Mouse (Mus musculus): ENCODE results near the gene Foxp1.

DNA sequence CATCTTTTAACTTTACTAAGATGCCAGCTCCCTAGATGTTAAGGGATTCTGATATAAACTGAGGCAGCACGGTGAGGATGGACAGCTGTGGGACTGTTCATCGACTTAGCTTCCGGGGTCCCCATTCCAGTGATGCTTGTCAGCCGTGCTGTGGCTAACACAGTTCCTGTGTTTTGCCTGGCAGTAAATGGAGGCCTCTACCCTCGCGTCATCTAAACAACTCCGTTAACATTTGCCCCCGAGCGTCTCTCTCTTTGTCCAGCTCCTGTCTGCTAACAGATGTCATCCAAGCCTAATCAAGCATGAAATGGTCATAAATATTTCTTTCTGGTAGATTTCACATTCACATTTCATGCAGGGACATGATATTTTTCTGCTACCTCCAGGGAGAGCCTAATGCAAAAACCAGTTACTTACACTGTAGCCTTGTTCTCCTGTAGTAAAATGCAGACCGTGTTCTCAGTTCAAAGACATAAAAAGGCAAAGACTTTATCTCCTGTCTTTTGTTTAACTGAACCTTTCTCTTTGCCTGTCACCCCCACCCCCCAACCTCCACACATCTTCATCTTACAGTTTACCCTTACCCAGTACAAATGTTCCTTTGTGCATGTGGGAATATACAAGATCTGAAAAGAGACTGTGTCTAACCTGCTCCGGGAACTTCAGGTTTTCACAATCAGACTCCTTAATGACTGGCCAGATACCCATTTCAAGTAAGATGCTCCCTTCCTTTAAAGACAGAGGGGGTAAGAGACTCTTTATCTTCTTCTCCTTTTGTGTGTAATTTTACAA is 386.4 kb downstream of the Foxp1 start:
- TF ChIP-seq EP300 (IDR thresholded peaks at IDR 0.05), result no peak
- TF ChIP-seq CTCF (IDR thresholded peaks at IDR 0.05), result no peak
